Mouse (Mus musculus) midbrain, postnatal 0 days (tissue): ENCODE results near the gene Camk2g. TPM values are rescaled to one million over a fixed set of nuclear protein-coding genes. Genes with fewer than 3 reads are reported as not detected.

Experiments used
- ATAC-seq: fragments of 200-750 bp; cut with Nextera tagmentation; 2 replicates; pipeline ENCODE4 v1.8.0; 2017; ENCODE audit warnings: moderate number of reproducible peaks, mild to moderate bottlenecking, moderate TSS enrichment, moderate library complexity; ENCODE audit not compliant: low FRiP score
- DNase-seq: peaks from one replicate; pipeline ENCODE4 v3.0.0-alpha.2; 2015; ENCODE audit warnings: low spot score
- H3K27ac ChIP-seq: fragments of 300-500 bp; sonication (generic); 2 replicates; pipeline ENCODE4 v1.5.1; 2014; ENCODE audit warnings: low read depth, mild to moderate bottlenecking, low read length, mixed read lengths
- H3K27me3 ChIP-seq: fragments of 300-500 bp; sonication (generic); 2 replicates; pipeline ENCODE4 v1.6.1; 2014; ENCODE audit warnings: low read length, control low read depth, mixed read lengths; ENCODE audit not compliant: insufficient read depth
- H3K36me3 ChIP-seq: fragments of 300-500 bp; sonication (generic); 2 replicates; pipeline ENCODE4 v1.6.1; 2014; ENCODE audit warnings: low read length, control low read depth, mixed read lengths; ENCODE audit not compliant: insufficient read depth
- H3K4me1 ChIP-seq: fragments of 300-500 bp; sonication (generic); 2 replicates; pipeline ENCODE4 v1.6.1; 2014; ENCODE audit warnings: mild to moderate bottlenecking, control low read depth, antibody characterized with exemption, low read length, mixed read lengths; ENCODE audit not compliant: insufficient read depth
- H3K4me2 ChIP-seq: fragments of 300-500 bp; sonication (generic); 2 replicates; pipeline ENCODE4 v1.6.1; 2014; ENCODE audit warnings: low read depth, mild to moderate bottlenecking, low read length, mixed read lengths; ENCODE audit not compliant: poor library complexity, severe bottlenecking
- H3K4me3 ChIP-seq: fragments of 300-500 bp; sonication (generic); 2 replicates; pipeline ENCODE4 v1.5.1; 2014; ENCODE audit warnings: low read depth, mild to moderate bottlenecking, low read length, moderate library complexity
- H3K9ac ChIP-seq: fragments of 300-500 bp; sonication (generic); replicated peaks from 2 replicates; pipeline ENCODE4 v1.6.1; 2014; ENCODE audit warnings: mild to moderate bottlenecking, low read length, moderate library complexity, mixed read lengths; ENCODE audit not compliant: poor library complexity, severe bottlenecking
- H3K9me3 ChIP-seq: fragments of 300-500 bp; sonication (generic); 2 replicates; pipeline ENCODE4 v1.6.1; 2016; ENCODE audit warnings: low read length, control low read depth
- CTCF ChIP-seq: IDR thresholded peaks from 2 replicates; pipeline ENCODE4 v1.5.1; 2016; ENCODE audit warnings: antibody characterized with exemption, mild to moderate bottlenecking
- WGBS: fragments of 180-500 bp; shearing (Covaris S2); extraction: QIAGEN DNeasy Blood & Tissue Kit; methylation state at CpG from one replicate; pipeline ENCODE4 v1.1.7; 2014; 5-methylcytosine and 5-hydroxymethylcytosine counted together
- polyA plus RNA-seq: library from polyadenylated mRNA; unstranded; fragments of >200 nt; fragmentation: Nextera tagmentation; extraction: Ambion mirVana; gene quantifications from 2 replicates; pipeline ENCODE4 v1.2.1, GENCODE M21; 2015
- total RNA-seq: library from RNA; depleted of rRNA; stranded (reverse); fragments of >200 nt; gene quantifications from 2 replicates; pipeline ENCODE4 v1.2.3, GENCODE M21; 2014

Camk2g gene
- total and polyA plus RNA-seq, 2 experiments from 2014 or later: 261 to 267 TPM

DNA sequence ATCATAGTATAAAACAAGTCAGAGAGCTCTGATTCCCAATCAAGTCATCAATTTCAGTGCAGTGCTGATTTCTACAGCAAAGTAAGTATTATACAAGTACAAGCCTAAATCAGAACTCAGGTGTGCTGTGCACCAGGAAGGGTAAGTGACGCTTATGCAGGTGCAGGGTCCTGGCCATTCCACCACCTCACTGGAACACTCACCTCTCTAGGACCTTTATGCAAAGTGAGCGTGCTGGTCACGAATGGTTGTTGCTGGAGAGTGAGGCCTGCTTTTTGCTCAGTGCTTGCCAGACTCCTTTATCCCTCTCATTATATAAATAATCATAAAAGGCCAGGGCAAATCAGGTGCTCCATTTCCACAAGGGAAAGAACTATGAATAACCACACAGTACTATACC lies 93.5 kb downstream of the Camk2g start:
- H3K4me2 ChIP-seq: no peak overlapping the region
- H3K36me3 ChIP-seq: no peaks in the 10 kb centered on the region; the same call in 1 of the 2 replicates
- no peak for ATAC-seq
- no peaks in the 10 kb centered on the region for H3K9me3 ChIP-seq
- H3K27ac ChIP-seq: no peak overlapping the region
- H3K4me1 ChIP-seq: peaks cover 15% of the 10 kb centered on the region; the same call in 1 of the 2 replicates
- no peak for TF ChIP-seq CTCF
- H3K4me3 ChIP-seq: no peak overlapping the region
- WGBS: 80% methylated on average over 3 of the region's 3 CpGs
- no peak for DNase-seq
- no peaks in the 10 kb centered on the region for H3K27me3 ChIP-seq
- no peak overlapping the region for H3K9ac ChIP-seq

DNA sequence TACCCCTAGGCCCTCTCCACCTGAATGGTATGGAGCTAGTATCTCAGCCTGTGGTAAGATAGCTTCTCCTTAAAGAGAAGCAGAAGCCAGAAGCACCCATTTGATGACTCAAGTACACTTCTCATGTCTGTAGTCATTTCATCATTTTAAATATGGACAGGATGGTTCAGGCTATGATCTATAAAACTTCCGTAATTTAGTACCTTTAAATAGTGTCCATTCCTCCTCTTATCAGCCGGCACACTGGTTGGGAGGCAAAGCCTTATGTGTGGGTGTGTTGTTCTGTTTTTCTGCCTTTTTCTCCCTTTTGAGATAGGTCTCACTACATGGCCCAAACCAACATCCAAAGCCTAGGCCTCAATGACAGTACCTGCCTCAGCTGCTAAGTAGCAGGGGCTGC lies 95.4 kb downstream of the Camk2g start:
- ATAC-seq: no peak
- no peak overlapping the region for H3K4me3 ChIP-seq
- peak overlapping the region; percentile 80 for H3K4me2 ChIP-seq
- H3K9ac ChIP-seq: 0 out of 2 replicates have a peak overlapping the region, but pooled peaks have one; percentile 19
- H3K36me3 ChIP-seq: peaks cover 4% of the 10 kb centered on the region; the same call in 1 of the 2 replicates
- no peaks in the 10 kb centered on the region for H3K27me3 ChIP-seq
- no peak for TF ChIP-seq CTCF
- no peak overlapping the region for H3K27ac ChIP-seq
- DNase-seq: no peak
- no peaks in the 10 kb centered on the region for H3K9me3 ChIP-seq
- H3K4me1 ChIP-seq: peaks cover 15% of the 10 kb centered on the region; the same call in 1 of the 2 replicates
- WGBS: 98% methylated on average over 2 of the region's 2 CpGs

- 0% methylated on average over 1 of the region's 1 CpGs for WGBS
- no peak for ATAC-seq
- H3K9ac ChIP-seq: peak overlapping the region; percentile 34; the same call in 1 of the 2 replicates
Measured at GRCm38 (mm10) chr14:20696986-20697385, 96.9 kb downstream of the Camk2g start.

GRCm38 (mm10) chr14:20695761-20696520 lies 97.9 kb downstream of the Camk2g start:
- Histone ChIP-seq H3K4me1 (peaks cover 12% of the 10 kb centered on the region; the same call in 1 of the 2 replicates), H3K9ac (peak overlapping the region; percentile 89), H3K9me3 (no peaks in the 10 kb centered on the region), H3K4me3 (peak overlapping the region; percentile 86), H3K36me3 (peaks cover 26% of the 10 kb centered on the region), H3K4me2 (peak overlapping the region; percentile 80), H3K27ac (peak overlapping the region; percentile 96), H3K27me3 (no peaks in the 10 kb centered on the region)
- ATAC-seq (0 out of 2 replicates have a peak, but pooled peaks have one; percentile 2), DNase-seq (no peak)
- WGBS: 10% methylated on average over 27 of the region's 27 CpGs
- TF ChIP-seq CTCF: no peak

More at GRCm38 (mm10) chr14:20696986-20697385, 96.9 kb downstream of the Camk2g start:
- Histone ChIP-seq H3K4me1 (peaks cover 15% of the 10 kb centered on the region; the same call in 1 of the 2 replicates), H3K27me3 (no peaks in the 10 kb centered on the region), H3K36me3 (peaks cover 16% of the 10 kb centered on the region), H3K4me2 (peak overlapping the region; percentile 80), H3K27ac (no peak overlapping the region), H3K9me3 (no peaks in the 10 kb centered on the region), H3K4me3 (peak overlapping the region; percentile 86)
- peak; percentile 74 for TF ChIP-seq CTCF
- DNase-seq: peak; percentile 76

DNA sequence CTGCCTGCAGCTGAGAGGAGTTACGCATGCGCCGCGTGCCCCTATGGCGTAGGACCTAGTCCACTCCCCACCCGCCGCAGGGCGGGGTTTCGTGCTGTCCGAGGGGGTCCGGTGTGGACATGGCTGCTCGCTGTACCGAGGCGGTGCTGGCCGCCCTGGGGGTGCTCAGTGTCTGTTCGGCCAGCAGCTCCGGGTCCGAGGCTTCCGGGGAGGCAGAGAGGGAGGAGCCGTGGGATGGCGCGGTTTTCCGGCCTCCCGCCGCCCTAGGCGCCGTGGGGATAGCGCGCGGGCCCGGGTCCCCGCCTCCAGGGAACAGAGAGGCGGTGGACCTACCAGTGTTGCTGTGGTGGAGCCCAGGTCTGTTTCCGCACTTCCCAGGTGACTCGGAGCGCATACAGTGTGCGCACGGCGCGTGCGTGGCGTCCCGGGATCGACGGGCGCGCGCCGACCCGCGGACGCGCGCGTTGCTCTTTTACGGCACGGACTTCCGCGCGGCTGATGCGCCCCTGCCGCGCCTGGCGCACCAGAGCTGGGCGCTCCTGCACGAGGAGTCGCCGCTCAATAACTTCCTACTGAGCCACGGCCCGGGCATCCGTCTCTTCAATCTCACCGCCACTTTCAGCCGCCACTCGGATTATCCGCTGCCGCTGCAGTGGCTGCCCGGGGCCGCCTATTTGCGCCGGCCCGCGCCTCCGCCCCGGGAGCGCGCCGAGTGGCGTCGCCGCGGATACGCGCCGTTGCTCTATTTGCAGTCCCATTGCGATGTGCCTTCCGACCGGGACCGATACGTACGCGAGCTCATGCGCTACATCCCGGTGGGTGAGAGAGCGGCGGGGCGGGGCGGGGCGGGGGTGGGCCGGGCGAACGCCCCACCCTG lies 98.8 kb downstream of the Camk2g start, which contains the start of gene Fut11:
Fut11 (plus strand) TSS at position 85 of the 877 bp plus-strand sequence.
- WGBS: under 1% methylated on average over 100 of the region's 111 CpGs
- peaks cover 12% of the 10 kb centered on the region; the same call in 1 of the 2 replicates for H3K4me1 ChIP-seq

More for the DNA sequence above, 98.8 kb downstream of the Camk2g start, which contains the start of gene Fut11:
- ATAC-seq: peak; percentile 91
- H3K27ac ChIP-seq: peak within 1 kb of the TSS; percentile 96
- peak within 1 kb of the TSS; percentile 86 for H3K4me3 ChIP-seq
- peak within 1 kb of the TSS; percentile 80 for H3K4me2 ChIP-seq
- DNase-seq: peak; percentile 95
- peaks cover 31% of the 10 kb centered on the region for H3K36me3 ChIP-seq
- H3K9ac ChIP-seq: peak within 1 kb of the TSS; percentile 89
- H3K9me3 ChIP-seq: no peaks in the 10 kb centered on the region
- no peak for TF ChIP-seq CTCF
- H3K27me3 ChIP-seq: no peaks in the 10 kb centered on the region
